Mouse (Mus musculus) large intestine, adult 2 months (tissue): ENCODE measurements around the gene Proca1. TPM values are rescaled to one million over a fixed set of nuclear protein-coding genes. Genes with fewer than 3 reads are reported as not detected.

Experiments
- DNase-seq: peaks from one replicate; pipeline ENCODE4 v3.0.0-alpha.2; 2012; ENCODE audit warnings: low read depth, low spot score
- WGBS: fragments of 180-500 bp; shearing (Covaris S2); methylation state at CpG from one replicate; pipeline ENCODE4 v1.1.7; 2018; 5-methylcytosine and 5-hydroxymethylcytosine counted together
- polyA plus RNA-seq: library from polyadenylated mRNA; depleted of rRNA; stranded (reverse); fragments of >200 nt; gene quantifications from 2 replicates; pipeline ENCODE4 v1.2.3, GENCODE M21; 2012

Gene Proca1
- polyA plus RNA-seq, 1 experiment, result 0.30 TPM

DNA sequence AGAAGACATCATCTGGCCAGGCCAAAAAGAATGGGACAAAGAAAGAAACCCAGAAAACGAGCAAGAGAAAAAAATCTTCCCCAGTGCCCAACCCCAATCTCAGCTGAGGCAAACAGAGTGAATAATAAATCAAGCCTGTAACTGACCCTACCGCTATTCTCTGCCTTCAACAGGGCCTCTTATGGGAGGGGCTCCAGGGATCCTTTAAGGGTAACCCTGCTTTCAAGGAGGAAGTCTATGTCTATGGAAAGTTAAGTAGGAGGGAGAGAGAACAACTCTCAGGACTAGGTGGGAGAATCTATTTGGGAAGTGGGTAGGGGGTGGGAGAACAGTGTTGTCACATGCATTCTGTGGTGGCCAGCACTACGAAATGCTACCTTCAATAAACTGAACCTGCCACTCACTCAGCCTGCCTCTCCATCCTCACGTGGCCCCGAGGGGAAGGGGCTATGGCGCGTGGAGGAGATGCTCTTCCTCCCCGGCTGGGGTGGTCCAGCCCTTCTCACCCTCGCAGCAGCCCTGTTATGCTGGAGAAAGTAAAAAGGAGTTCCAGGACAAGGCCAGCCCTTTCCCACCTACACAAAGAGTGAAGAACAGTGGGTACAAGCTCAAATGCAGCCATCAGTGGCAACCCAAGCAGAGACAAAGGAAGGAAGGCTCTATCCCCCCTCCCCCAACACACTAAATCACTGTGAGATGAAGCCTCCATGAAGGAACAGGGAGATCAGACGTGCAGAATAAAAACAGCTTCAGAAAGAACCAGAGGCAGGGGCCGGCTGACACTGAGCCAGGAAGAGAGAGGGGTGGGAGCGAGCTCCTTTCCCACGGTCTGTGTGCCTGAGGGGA is 12.4 kb downstream of the Proca1 start:
- WGBS, result 66% methylated on average over 13 of the region's 13 CpGs
- DNase-seq, result no peak

DNA sequence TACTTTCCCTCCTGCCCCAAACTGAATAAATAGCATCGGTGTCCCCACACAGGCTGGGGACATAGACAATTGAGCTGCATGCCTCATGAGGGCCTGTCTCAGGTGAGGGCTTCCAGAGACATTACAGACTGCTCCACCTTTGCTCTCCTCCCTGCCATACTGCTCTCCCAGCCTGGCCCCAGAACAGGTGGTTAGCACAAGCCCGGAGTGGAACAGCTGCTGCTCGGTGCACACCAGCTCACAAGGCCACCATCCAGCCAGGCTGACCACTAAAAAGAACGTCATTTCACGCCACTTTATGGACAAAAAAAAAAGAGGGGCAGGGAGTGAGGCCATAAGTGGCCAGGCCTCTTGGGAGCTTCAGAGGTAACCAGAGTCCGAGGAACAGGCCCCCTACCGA is 14.0 kb downstream of the Proca1 start:
- DNase-seq, result no peak
- 87% methylated on average over 7 of the region's 7 CpGs for WGBS

GRCm38 (mm10) chr11:78209886-78210285 is 16.7 kb downstream of the Proca1 start:
- no peak for DNase-seq
- 90% methylated on average over 6 of the region's 6 CpGs for WGBS

GRCm38 (mm10) chr11:78210615-78211014 is 17.4 kb downstream of the Proca1 start:
- WGBS, result 78% methylated on average over 7 of the region's 7 CpGs
- DNase-seq, result no peak

GRCm38 (mm10) chr11:78211513-78211912 is 18.3 kb downstream of the Proca1 start:
- WGBS, result 42% methylated on average over 5 of the region's 5 CpGs
- DNase-seq, result no peak

GRCm38 (mm10) chr11:78213086-78213817 is 20.1 kb downstream of the Proca1 start:
- no peak for DNase-seq
- WGBS, result 84% methylated on average over 14 of the region's 14 CpGs

DNA sequence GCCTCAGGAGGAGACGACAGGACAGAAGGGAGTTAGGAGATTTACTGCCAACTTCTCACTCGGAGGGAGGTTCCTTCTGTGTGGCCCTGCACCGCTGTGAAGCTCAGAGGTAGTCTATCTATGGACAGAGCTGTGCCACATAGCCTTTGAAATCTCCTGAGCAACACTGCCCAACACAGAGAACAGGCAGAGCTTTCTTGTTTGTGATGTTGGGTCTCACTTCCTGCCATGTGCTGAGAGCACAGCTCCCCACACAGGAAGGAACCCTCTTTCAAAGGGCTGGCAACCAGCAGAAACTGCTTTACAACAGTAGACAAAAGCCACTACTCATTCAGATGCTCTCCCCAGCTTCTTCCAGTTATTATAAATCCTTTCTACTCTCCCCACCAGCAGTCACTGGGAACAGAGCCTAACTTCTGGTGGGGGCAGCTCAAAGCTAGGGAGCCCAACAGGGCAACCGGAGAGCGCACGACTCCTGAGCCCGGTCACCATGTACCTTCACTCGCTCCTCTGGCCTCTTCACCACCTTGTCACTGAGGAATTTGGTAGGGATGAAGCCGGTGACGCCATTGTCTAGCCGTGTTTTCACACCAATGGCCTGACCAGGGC is 22.6 kb downstream of the Proca1 start:
- DNase-seq, result no peak
- WGBS, result 86% methylated on average over 11 of the region's 11 CpGs

DNA sequence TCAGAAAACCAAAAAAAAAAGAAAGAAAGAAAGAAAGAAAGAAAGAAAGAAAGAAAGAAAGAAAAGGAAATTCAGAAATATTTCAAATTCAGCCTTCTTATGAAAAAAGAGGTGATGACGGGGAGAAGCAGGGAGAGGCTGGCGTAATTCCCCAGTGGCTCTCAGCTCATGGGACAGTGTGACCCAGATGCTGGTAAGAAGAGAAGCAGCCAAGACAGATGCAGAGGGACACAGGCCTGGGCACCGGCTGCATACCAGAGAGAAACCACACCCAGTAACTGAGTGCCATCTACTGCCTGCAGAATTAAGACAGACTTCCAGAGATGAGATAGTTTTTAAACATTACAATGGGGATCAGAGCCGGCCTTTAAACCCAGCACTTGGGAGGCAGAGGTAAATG is 30.4 kb downstream of the Proca1 start:
- DNase-seq, result no peak
- WGBS, result 91% methylated on average over 4 of the region's 4 CpGs

- no peak for DNase-seq
- WGBS, result 91% methylated on average over 6 of the region's 6 CpGs
Measured at GRCm38 (mm10) chr11:78231518-78231917, 38.3 kb downstream of the Proca1 start.

GRCm38 (mm10) chr11:78240193-78240857 is 47.1 kb downstream of the Proca1 start:
- WGBS, result 74% methylated on average over 9 of the region's 9 CpGs
- DNase-seq, result no peak

DNA sequence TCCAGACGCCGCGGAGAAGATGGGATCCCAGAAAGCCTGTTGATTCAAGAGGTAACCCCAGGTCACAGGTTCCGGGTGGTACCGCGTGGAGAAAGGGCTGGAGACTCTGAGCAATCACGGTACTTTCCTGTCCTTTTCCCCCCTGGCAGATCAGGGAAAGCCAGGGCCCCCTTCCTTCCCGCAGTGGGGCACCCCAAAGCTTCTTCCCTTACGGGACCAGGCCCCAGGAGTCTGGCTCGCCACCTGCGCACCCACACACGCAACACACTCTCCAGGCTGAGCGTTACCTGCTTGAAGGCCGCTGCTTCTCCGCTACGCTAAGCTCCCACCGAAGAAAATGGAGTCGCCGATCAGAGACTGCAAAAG is 52.1 kb downstream of the Proca1 start:
- no peak for DNase-seq
- WGBS, result under 1% methylated on average over 19 of the region's 19 CpGs

DNA sequence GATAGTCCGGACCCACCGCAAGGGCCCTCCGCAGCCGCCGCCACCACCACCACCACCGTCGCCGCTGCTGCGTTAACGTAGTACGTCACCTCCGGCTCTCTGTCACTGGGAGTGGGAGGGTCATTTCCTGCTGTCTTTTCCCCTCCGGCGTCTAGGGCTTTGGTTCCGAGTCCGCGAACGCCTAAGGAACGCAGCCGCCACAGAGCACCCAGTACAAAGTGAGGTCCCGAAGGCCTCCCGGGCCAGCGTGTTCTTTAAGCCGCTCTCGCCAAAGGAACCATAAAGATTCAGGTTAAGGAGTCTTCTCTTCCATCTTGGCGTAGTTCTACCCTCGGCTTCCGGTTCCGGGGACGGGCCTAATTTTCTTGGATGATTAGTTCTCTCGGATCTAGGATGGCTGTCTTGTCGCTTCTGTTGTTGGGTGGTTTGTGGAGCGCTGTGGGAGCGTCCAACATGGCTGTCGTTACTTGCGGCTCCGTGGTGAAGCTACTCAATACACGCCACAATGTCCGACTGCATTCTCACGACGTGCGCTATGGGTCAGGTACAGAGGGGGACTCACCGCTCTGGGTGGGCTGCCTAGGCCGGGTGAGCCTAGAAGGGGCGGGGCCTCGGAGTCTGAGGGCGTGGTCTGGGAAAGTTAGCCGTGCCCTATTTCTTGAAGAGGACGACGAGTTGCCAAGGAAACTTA is 52.6 kb downstream of the Proca1 start, which contains the start of the genes Sdf2 and Supt6:
TSS of gene Sdf2 (plus strand) at position 120 of the 691 bp plus-strand sequence.
TSS of gene Supt6 (minus strand) at position 361 of the 691 bp plus-strand sequence.
- WGBS, result under 1% methylated on average over 50 of the region's 50 CpGs

GRCm38 (mm10) chr11:78246318-78247011 is 53.3 kb downstream of the Proca1 start:
- 9% methylated on average over 7 of the region's 7 CpGs for WGBS
- peak; percentile 55 for DNase-seq

More for the DNA sequence above, 52.6 kb downstream of the Proca1 start, which contains the start of the genes Sdf2 and Supt6:
- DNase-seq, result peak; percentile 93

DNA sequence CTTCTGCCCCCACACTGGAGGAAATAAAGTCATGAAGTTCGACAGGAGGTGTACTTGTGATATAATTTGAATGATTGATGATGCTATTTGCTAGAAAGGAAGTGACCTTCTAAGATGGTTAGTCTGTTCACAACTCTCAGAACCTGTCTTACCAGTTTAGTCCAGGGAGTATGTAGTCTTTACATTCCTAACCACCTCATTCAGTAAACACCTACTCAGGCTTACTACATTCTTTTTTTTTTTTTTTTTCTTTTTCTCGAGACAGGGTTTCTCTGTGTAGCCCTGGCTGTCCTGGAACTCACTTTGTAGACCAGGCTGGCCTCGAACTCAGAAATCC is 53.8 kb downstream of the Proca1 start:
- WGBS, result 19% methylated on average over 3 of the region's 3 CpGs
- peak; percentile 78 for DNase-seq

GRCm38 (mm10) chr11:78247727-78248140 is 54.5 kb downstream of the Proca1 start:
- 65% methylated on average over 4 of the region's 4 CpGs for WGBS
- no peak for DNase-seq
